Comparison of ENCODE assay signal across 24 mouse cellular contexts in genomic region chr1:170912891-170913615, GRCm38 (mm10). TPM values are rescaled to one million over a fixed set of nuclear protein-coding genes. Genes with fewer than 3 reads are reported as not detected.
DNase-seq lines count a peak whose midpoint lies in the region; ATAC-seq and TF ChIP-seq lines count a peak whose summit lies in the region.
"Had no signal": no experiment of that assay in that cellular context is flagged by ENCODE, and none has a peak within 500 bp of the region (broad histone marks: within the 10 kb centered on the region; RNA-seq: fewer than 3 reads in every experiment).

Gene Fcrlb, minus strand, starts transcription at chr1:170912941.

- no peak within 1 kb of the TSS for H3K9ac ChIP-seq in midbrain, embryonic 13.5 days (replicated peaks)
- H3K9ac ChIP-seq in forebrain, embryonic 16.5 days (replicated peaks; ENCODE audit: low read depth, low read length), result no peak within 1 kb of the TSS
- H3K9ac ChIP-seq: embryonic facial prominence, embryonic 12.5 days; forebrain, embryonic 13.5 days; forebrain, embryonic 15.5 days had no signal

- no peaks in the 10 kb centered on the region for H3K9me3 ChIP-seq in midbrain, embryonic 13.5 days
- no peaks in the 10 kb centered on the region for H3K9me3 ChIP-seq in forebrain, embryonic 16.5 days (ENCODE audit: control insufficient read depth, low read length)
- H3K9me3 ChIP-seq: embryonic facial prominence, embryonic 10.5 days; embryonic facial prominence, embryonic 12.5 days; forebrain, embryonic 13.5 days; forebrain, embryonic 15.5 days had no signal

- peak; percentile 50 for DNase-seq in heart, adult 11 months
- DNase-seq in heart, adult 8-10 months (ENCODE audit: low spot score), result no peak
- DNase-seq in 3T3-L1 (ENCODE audit: low read depth, low spot score), result peak; percentile 76
- peak; percentile 41 for DNase-seq in Patski (ENCODE audit: low read depth, low spot score)
- DNase-seq: adrenal gland, adult 8-10 months; cerebellum, adult 11-12 months; cerebellum, adult 2 months; cerebellum, adult 9-10 months; cerebellum, postnatal 10 days; cerebellum, postnatal 25 days had no signal

- no peaks in the 10 kb centered on the region for H3K36me3 ChIP-seq in midbrain, embryonic 13.5 days
- H3K36me3 ChIP-seq in forebrain, embryonic 16.5 days (ENCODE audit: control insufficient read depth, insufficient read depth), result no peaks in the 10 kb centered on the region
- H3K36me3 ChIP-seq: embryonic facial prominence, embryonic 10.5 days; embryonic facial prominence, embryonic 12.5 days; forebrain, embryonic 15.5 days had no signal

- 58% methylated on average over 5 of the region's 5 CpGs for WGBS in midbrain, embryonic 13.5 days
- 64% methylated on average over 5 of the region's 5 CpGs for WGBS in forebrain, embryonic 16.5 days

- POLR2A ChIA-PET in Patski (lab: Charles Lee), result no interaction called here

- in situ Hi-C loops in Patski (cut with MboI; ENCODE audit: low pct_unique_long_range_greater_than_20kb), result no loop called here

- no peak within 1 kb of the TSS for H3K4me3 ChIP-seq in midbrain, embryonic 13.5 days (replicated peaks)
- H3K4me3 ChIP-seq in forebrain, embryonic 16.5 days (replicated peaks; ENCODE audit: low read length), result no peak within 1 kb of the TSS
- H3K4me3 ChIP-seq: embryonic facial prominence, embryonic 10.5 days; embryonic facial prominence, embryonic 12.5 days; forebrain, embryonic 13.5 days; forebrain, embryonic 15.5 days had no signal

- ATAC-seq in Patski, result peak; percentile 41
- no peak for ATAC-seq in midbrain, embryonic 13.5 days
- no peak for ATAC-seq in forebrain, embryonic 16.5 days
- ATAC-seq: forebrain, embryonic 13.5 days; forebrain, embryonic 15.5 days had no signal

- peaks cover 7% of the 10 kb centered on the region for H3K4me1 ChIP-seq in midbrain, embryonic 13.5 days (replicated peaks)
- peaks cover 6% of the 10 kb centered on the region for H3K4me1 ChIP-seq in forebrain, embryonic 16.5 days (replicated peaks; ENCODE audit: control insufficient read depth, insufficient read depth, low read length)

- H3K27ac ChIP-seq in midbrain, embryonic 13.5 days, result no peak within 1 kb of the TSS
- H3K27ac ChIP-seq in forebrain, embryonic 16.5 days (ENCODE audit: low read length), result no peak within 1 kb of the TSS
- H3K27ac ChIP-seq: embryonic facial prominence, embryonic 10.5 days; embryonic facial prominence, embryonic 12.5 days; forebrain, embryonic 13.5 days; forebrain, embryonic 15.5 days had no signal

- TF ChIP-seq CTCF in Patski (IDR thresholded peaks at IDR 0.05), result no peak

- H3K27me3 ChIP-seq in Patski, result no peaks in the 10 kb centered on the region
- H3K27me3 ChIP-seq in midbrain, embryonic 13.5 days, result peaks cover 20% of the 10 kb centered on the region
- H3K27me3 ChIP-seq in forebrain, embryonic 16.5 days (replicated peaks; ENCODE audit: control insufficient read depth, insufficient read depth, low read length), result peaks cover 11% of the 10 kb centered on the region

- H3K4me2 ChIP-seq in midbrain, embryonic 13.5 days (replicated peaks), result no peak within 1 kb of the TSS
- H3K4me2 ChIP-seq in forebrain, embryonic 16.5 days (ENCODE audit: low read length), result no peak within 1 kb of the TSS
- H3K4me2 ChIP-seq: embryonic facial prominence, embryonic 12.5 days; forebrain, embryonic 13.5 days; forebrain, embryonic 15.5 days had no signal

- CTCF ChIA-PET in Patski (lab: Charles Lee), result interaction anchor here (1.0 to 1.9 kb wide), 2 partner anchors 11 to 18 kb away, joined by 5 to 7 read pairs; no protein-coding TSS in a partner anchor

RNA-seq across cellular contexts. Expression of gene Fcrlb, which starts in this region (rescaled TPM):
- not detected for total RNA-seq in heart, adult 8-10 months (2022)
- 0.22 TPM for polyA plus RNA-seq in Patski (2021)
- polyA plus RNA-seq in midbrain, embryonic 13.5 days (2015; fragmentation: Nextera tagmentation; extraction: Ambion mirVana), result 0.16 and 0.26 TPM in 2 replicates
- polyA plus RNA-seq in forebrain, embryonic 16.5 days (2015; fragmentation: Nextera tagmentation; extraction: Ambion mirVana), result 0.22 TPM in 1 of 2 replicates, not detected in the other
- total RNA-seq: adrenal gland, adult 18-20 months; adrenal gland, adult 8-10 months; adrenal gland, postnatal 14 days; adrenal gland, postnatal 36 days; ES-E14; MEL had no signal
- polyA plus RNA-seq: C2C12; embryonic facial prominence, embryonic 10.5 days; embryonic facial prominence, embryonic 12.5 days; embryonic facial prominence, embryonic 14.5 days; forebrain, embryonic 11.5 days; forebrain, embryonic 13.5 days had no signal

Comparison
In these comparisons a context has a peak if more than half of its experiments do, and no peak if none do; other contexts are left out.
1. Peak in DNase-seq and ATAC-seq in Patski; RNA of the gene not detected or under 1 TPM.